Mouse (Mus musculus) kidney, embryonic 15.5 days (tissue): ENCODE measurements around the gene Ksr1. TPM values are rescaled to one million over a fixed set of nuclear protein-coding genes. Genes with fewer than 3 reads are reported as not detected.

Source experiments
- ATAC-seq: fragments of 200-750 bp; cut with Nextera tagmentation; replicated peaks from 2 replicates; pipeline ENCODE4 v1.8.0; 2017; ENCODE audit warnings: moderate TSS enrichment; ENCODE audit not compliant: low FRiP score
- H3K27ac ChIP-seq: fragments of 300-500 bp; sonication (generic); 2 replicates; pipeline ENCODE4 v1.5.1; 2015; ENCODE audit warnings: mild to moderate bottlenecking, inconsistent platforms
- H3K27me3 ChIP-seq: fragments of 300-500 bp; sonication (generic); 2 replicates; pipeline ENCODE4 v1.6.1; 2015; ENCODE audit warnings: inconsistent platforms
- H3K36me3 ChIP-seq: fragments of 300-500 bp; sonication (generic); 2 replicates; pipeline ENCODE4 v1.6.1; 2015; ENCODE audit warnings: inconsistent platforms
- H3K4me1 ChIP-seq: fragments of 300-500 bp; sonication (generic); 2 replicates; pipeline ENCODE4 v1.6.1; 2015; ENCODE audit warnings: inconsistent platforms
- H3K4me2 ChIP-seq: fragments of 300-500 bp; sonication (generic); 2 replicates; pipeline ENCODE4 v1.6.1; 2015; ENCODE audit warnings: moderate library complexity, mild to moderate bottlenecking, inconsistent platforms
- H3K4me3 ChIP-seq: fragments of 300-500 bp; sonication (generic); replicated peaks from 2 replicates; pipeline ENCODE4 v1.5.1; 2015; ENCODE audit warnings: mild to moderate bottlenecking, inconsistent platforms
- H3K9ac ChIP-seq: fragments of 300-500 bp; sonication (generic); 2 replicates; pipeline ENCODE4 v1.6.1; 2015; ENCODE audit warnings: mild to moderate bottlenecking, inconsistent platforms
- H3K9me3 ChIP-seq: fragments of 300-500 bp; sonication (generic); replicated peaks from 2 replicates; pipeline ENCODE4 v1.6.1; 2016; ENCODE audit warnings: inconsistent platforms
- WGBS: fragments of 180-500 bp; shearing (Covaris S2); methylation state at CpG from one replicate; pipeline ENCODE4 v1.1.7; 2015; ENCODE audit warnings: mixed read lengths; 5-methylcytosine and 5-hydroxymethylcytosine counted together
- polyA plus RNA-seq: library from polyadenylated mRNA; unstranded; fragments of >200 nt; fragmentation: Nextera tagmentation; extraction: Ambion mirVana; gene quantifications from 2 replicates; pipeline ENCODE4 v1.2.1, GENCODE M21; 2015

Gene Ksr1
- polyA plus RNA-seq, 1 experiment from 2014 or later: 3.3 TPM

DNA sequence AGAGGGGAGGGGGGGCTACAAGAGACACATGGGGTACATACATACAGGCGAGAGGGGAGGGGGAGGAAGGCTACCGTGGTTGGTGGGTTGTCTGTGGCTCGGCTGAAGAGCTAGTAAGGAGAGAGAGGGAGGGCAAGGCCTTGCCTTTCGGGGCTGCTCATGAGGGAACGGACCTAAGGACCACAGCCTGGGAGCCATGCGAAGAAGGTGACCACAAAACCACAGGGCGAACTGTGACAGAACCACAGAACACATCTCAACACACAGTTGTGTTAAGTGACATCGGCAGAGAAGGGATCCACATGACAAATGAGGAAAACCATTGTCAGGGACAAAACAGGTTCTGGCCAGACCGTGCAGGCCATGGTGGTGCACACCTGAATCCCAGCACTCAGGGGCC, 57.9 kb downstream of the Ksr1 start:
- no peak for ATAC-seq
- 84% methylated on average over 9 of the region's 9 CpGs for WGBS

DNA sequence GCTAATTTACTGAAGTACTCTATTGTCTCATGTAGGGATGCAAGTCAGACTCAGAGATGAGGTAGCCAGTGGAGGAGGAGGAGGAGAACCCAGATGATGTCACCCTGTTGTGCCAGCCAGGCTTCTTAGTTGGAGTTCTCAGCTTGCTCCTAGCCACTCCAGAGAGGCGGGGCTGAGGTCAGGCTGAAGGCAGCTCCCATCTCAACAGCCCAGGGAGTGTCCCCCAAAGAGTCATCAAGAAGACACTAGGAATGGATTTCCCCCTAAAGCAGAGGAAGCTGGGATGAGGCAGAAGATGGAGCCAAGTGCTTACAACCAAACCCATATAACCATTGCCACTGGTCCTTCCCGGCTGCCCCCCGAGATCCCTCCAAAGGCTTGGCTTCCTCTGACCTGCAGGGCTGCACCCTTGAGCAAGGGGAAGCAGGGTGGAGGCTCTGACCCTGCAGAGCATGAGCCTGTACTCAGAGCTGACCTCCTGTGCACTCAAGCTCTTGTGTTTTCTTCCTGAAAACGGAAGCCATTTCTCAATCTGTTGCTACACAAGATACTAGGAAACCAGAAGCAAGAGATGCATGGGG, 58.4 kb downstream of the Ksr1 start:
- Histone ChIP-seq H3K4me1 (peaks cover 30% of the 10 kb centered on the region), H3K4me3 (no peak overlapping the region), H3K9me3 (no peaks in the 10 kb centered on the region), H3K4me2 (no peak overlapping the region), H3K27ac (0 out of 2 replicates have a peak overlapping the region, but pooled peaks have one; percentile 22), H3K27me3 (no peaks in the 10 kb centered on the region), H3K36me3 (no peaks in the 10 kb centered on the region), H3K9ac (no peak overlapping the region)
- ATAC-seq: no peak
- WGBS: 71% methylated on average over 4 of the region's 4 CpGs

More for the DNA sequence above, 57.9 kb downstream of the Ksr1 start:
- H3K9me3 ChIP-seq: no peaks in the 10 kb centered on the region
- no peak overlapping the region for H3K4me2 ChIP-seq
- peaks cover 31% of the 10 kb centered on the region for H3K4me1 ChIP-seq
- 0 out of 2 replicates have a peak overlapping the region, but pooled peaks have one; percentile 22 for H3K27ac ChIP-seq
- H3K36me3 ChIP-seq: no peaks in the 10 kb centered on the region
- H3K4me3 ChIP-seq: no peak overlapping the region
- H3K27me3 ChIP-seq: no peaks in the 10 kb centered on the region
- H3K9ac ChIP-seq: no peak overlapping the region

DNA sequence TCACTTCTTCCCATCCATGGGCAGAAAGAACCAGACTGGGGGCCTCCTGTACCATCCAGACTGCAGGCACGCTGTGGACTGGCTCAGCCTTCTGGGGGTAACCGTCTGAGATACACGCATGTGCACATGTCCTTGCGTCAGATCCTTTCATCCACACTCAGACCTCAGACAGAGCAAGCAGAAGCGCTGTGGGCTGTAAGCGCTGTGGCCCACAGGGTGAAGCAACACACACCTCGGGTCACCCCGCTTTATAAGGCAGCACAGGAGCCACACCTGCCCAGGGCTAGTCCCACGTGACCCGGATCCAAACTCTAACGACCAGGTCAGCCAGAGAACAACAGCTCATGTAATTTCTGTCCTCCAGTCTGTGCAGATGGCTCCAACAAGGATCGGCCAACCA, 59.4 kb downstream of the Ksr1 start:
- Histone ChIP-seq H3K4me2 (no peak overlapping the region), H3K9ac (no peak overlapping the region), H3K36me3 (no peaks in the 10 kb centered on the region), H3K27me3 (no peaks in the 10 kb centered on the region), H3K9me3 (no peaks in the 10 kb centered on the region), H3K27ac (no peak overlapping the region), H3K4me1 (peaks cover 39% of the 10 kb centered on the region), H3K4me3 (no peak overlapping the region)
- WGBS: 84% methylated on average over 12 of the region's 12 CpGs
- no peak for ATAC-seq

DNA sequence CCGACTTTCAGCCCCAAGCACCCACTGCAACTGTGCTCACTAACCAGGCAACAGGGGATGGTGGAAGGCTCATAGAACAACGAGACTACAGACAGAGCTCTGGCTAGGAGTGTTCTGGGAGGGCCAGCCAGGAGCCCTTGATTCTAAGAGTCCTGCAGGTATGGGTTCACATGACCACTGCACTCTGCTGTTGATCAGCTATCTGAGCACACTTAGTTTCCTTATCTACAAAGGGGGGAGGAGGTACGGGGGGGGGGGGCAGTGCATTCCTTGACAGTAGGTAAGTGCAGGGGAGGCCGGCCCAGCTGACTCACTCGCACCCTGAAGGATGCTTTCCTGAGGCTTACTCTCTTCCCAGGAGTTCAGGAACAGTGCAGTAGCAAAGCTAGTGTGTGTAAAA, 61.1 kb downstream of the Ksr1 start:
- H3K27me3 ChIP-seq: no peaks in the 10 kb centered on the region
- ATAC-seq: no peak
- H3K4me3 ChIP-seq: no peak overlapping the region
- no peak overlapping the region for H3K4me2 ChIP-seq
- H3K4me1 ChIP-seq: peaks cover 52% of the 10 kb centered on the region
- no peak overlapping the region for H3K27ac ChIP-seq
- WGBS: 51% methylated on average over 5 of the region's 5 CpGs
- no peak overlapping the region for H3K9ac ChIP-seq
- H3K9me3 ChIP-seq: no peaks in the 10 kb centered on the region
- no peaks in the 10 kb centered on the region for H3K36me3 ChIP-seq

DNA sequence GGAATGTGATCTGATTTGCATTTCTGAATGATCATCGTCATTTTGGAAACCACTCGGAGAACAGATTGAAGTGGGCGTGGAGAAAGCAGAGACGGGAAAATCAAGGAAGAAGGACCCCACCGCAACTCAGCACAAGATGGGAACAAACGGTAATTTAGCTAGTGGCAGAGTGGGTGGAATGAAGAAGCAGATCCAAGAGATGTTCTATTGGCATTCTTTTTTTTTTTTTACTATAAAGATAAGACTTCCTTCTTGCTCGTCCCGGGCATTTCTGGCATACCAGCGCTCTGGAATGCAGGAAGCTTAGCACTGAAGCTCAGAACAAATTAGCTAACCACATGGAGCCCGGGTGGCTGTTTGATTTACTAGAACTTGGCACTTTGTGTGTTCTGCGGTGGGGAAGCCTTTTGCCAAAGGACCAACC, 63.2 kb downstream of the Ksr1 start:
- 62% methylated on average over 11 of the region's 11 CpGs for WGBS
- Histone ChIP-seq H3K27ac (peak overlapping the region; percentile 51), H3K4me1 (peaks cover 37% of the 10 kb centered on the region), H3K9me3 (no peaks in the 10 kb centered on the region), H3K36me3 (no peaks in the 10 kb centered on the region), H3K27me3 (no peaks in the 10 kb centered on the region), H3K4me2 (no peak overlapping the region), H3K4me3 (no peak overlapping the region), H3K9ac (no peak overlapping the region)
- no peak for ATAC-seq

DNA sequence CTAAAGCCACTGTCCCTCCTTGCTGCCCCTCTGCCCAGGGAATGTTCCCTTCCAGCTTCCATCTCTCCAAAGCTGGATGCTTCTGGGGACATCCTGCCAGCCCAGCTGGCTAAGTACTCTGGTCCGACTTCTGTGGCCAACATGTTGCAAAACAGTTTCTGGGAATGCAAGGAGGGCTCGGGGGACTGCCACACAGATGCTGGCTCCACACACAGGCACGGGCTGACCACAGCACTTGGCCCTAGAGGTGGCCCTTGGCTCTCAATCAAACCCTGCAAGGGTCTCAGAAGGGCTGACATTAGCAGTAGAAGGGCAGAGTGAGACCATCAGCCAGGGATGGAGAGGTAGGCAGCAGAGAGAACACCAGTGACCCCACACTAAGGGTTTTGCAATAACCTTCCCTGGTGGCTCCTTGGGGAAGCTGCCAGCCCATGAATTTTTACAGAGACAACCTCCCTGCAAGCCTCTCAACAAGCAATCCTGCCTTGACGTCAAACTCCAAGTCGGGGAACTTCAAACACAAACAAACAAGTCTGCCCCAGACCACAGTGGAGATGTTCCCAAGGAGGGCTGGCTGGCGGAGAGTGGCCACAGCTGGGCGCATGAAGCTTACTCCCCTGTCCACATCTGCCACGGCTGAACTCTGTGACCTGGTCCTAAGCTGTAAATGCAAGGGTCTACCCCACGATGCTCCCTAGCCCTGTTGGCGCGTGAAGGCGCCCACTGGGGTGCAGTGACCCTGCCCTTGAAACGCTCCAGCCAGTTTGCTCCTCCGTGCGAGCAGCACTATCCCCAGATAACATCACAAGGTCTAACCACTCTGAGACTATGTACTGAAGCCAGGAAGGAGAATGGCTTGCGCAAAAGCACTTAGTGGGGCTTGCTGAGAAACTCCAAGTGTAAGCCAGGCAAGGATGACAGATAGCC, 65.0 kb downstream of the Ksr1 start:
- H3K36me3 ChIP-seq: no peaks in the 10 kb centered on the region
- WGBS: 46% methylated on average over 16 of the region's 16 CpGs
- no peaks in the 10 kb centered on the region for H3K9me3 ChIP-seq
- 0 out of 2 replicates have a peak, but pooled peaks have one; percentile 12 for ATAC-seq
- H3K4me1 ChIP-seq: peaks cover 37% of the 10 kb centered on the region
- H3K4me2 ChIP-seq: no peak overlapping the region
- no peaks in the 10 kb centered on the region for H3K27me3 ChIP-seq
- no peak overlapping the region for H3K4me3 ChIP-seq
- H3K9ac ChIP-seq: no peak overlapping the region
- peak overlapping the region; percentile 61; the same call in 1 of the 2 replicates for H3K27ac ChIP-seq

DNA sequence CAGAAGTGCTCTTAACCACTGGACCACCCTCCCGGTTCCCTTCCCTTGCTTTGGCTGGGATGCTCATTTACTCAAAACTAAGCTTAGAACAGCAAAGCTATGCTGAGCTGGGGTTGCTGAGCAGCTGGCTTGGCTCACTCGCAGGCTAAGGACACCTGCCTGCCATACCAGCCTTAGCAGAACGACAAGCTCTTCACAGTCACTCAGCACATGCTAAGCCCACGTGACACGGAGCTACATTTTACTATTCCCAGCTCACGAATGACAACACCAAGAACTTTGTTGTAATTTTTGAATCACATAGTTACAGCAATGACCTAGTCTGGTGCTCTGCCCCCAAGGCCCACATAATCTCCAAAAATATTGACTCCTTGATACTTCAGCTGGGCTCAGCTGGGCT, 66.1 kb downstream of the Ksr1 start:
- Histone ChIP-seq H3K4me1 (peaks cover 37% of the 10 kb centered on the region), H3K27ac (no peak overlapping the region), H3K9ac (no peak overlapping the region), H3K9me3 (no peaks in the 10 kb centered on the region), H3K36me3 (no peaks in the 10 kb centered on the region), H3K27me3 (no peaks in the 10 kb centered on the region), H3K4me3 (no peak overlapping the region), H3K4me2 (no peak overlapping the region)
- ATAC-seq: no peak
- WGBS: 82% methylated on average over 6 of the region's 6 CpGs

DNA sequence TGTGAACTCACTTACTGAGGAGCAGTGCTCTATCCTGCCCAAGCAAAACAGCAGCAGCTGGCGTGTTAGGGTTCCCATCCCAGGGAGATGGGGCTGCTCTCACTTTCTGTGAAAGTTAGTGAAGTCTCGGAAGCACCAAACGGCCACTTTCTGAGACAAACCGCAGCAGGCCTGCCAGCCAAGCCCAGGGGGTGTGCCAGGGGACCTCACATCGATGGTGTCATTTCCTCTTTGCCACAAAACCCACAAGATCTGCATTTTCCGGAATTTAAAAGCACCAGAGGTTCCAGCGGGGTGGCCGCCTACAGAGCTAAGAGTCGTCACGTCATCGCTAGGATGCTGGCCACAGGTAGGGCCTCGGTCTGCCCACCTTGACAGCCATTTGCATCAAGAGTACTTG, 69.7 kb downstream of the Ksr1 start:
- Histone ChIP-seq H3K4me1 (peaks cover 19% of the 10 kb centered on the region), H3K4me2 (no peak overlapping the region), H3K27me3 (no peaks in the 10 kb centered on the region), H3K36me3 (peaks cover 5% of the 10 kb centered on the region; the same call in 1 of the 2 replicates), H3K9ac (no peak overlapping the region), H3K4me3 (no peak overlapping the region), H3K9me3 (no peaks in the 10 kb centered on the region), H3K27ac (no peak overlapping the region)
- no peak for ATAC-seq
- WGBS: 81% methylated on average over 12 of the region's 12 CpGs

DNA sequence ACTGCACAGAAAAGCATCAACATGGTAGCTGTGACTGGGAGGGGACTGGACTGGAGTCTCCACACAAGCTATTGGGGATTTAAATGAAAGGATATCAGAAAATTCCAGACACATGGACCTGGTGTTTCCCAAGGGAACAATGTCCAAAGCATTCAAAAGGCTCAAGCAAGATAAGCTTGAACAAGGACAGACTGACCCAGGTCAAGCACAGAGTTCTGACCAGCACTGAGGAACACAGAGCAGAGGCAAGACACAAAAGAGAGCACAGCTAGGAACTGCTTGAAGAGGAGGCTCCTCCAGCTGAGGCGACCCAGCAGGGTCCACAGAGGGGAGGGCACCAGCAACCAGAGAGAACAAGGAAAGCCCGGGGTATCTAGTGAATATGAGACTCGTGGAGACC, 71.2 kb downstream of the Ksr1 start:
- no peaks in the 10 kb centered on the region for H3K9me3 ChIP-seq
- peaks cover 12% of the 10 kb centered on the region; the same call in 1 of the 2 replicates for H3K4me1 ChIP-seq
- H3K27ac ChIP-seq: no peak overlapping the region
- H3K4me2 ChIP-seq: no peak overlapping the region
- H3K27me3 ChIP-seq: no peaks in the 10 kb centered on the region
- ATAC-seq: no peak
- no peak overlapping the region for H3K9ac ChIP-seq
- H3K36me3 ChIP-seq: peaks cover 5% of the 10 kb centered on the region; the same call in 1 of the 2 replicates
- WGBS: 76% methylated on average over 3 of the region's 3 CpGs
- H3K4me3 ChIP-seq: no peak overlapping the region

DNA sequence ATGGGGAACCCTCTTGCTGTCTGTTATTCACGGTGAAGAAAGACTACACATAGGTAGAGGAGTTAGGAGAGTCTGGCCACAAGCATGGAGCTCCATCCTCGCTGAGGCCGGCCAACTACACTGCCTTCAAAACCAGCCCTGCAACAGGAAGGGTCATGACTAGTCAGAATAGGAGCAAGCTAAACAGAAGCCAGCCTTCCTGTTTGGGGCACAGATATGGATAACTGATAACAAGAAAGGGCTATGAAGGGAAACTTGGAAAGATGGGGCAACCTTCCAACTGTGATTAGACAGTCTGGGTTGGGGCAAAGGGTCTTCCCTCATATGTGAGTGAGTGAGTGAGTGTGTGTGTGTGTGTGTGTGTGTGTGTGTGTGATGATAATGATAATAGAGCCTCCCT, 71.6 kb downstream of the Ksr1 start:
- Histone ChIP-seq H3K27me3 (no peaks in the 10 kb centered on the region), H3K4me1 (peaks cover 16% of the 10 kb centered on the region; the same call in 1 of the 2 replicates), H3K4me2 (no peak overlapping the region), H3K4me3 (no peak overlapping the region), H3K9ac (no peak overlapping the region), H3K36me3 (peaks cover 5% of the 10 kb centered on the region; the same call in 1 of the 2 replicates), H3K27ac (no peak overlapping the region), H3K9me3 (no peaks in the 10 kb centered on the region)
- no peak for ATAC-seq
- 91% methylated on average over 3 of the region's 3 CpGs for WGBS

DNA sequence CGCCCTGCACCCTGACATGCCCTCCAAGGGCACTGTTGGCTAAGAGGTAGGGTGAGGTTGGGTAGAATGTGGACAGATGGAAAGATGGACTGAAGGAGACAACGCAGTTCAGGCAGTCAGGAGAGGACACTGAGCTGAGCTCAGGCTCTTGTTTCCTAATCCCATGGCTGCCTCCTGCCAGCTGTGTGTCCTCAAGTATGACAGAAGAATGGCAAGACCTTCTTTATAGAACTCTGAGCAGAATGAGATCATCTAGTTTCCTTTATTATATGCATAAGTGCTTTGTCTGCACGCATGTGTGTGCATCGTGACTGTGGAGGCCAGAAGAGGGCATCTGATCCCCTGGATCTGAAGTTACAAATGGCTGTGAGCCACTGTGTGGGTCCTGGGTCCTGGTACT, 72.6 kb downstream of the Ksr1 start:
- 77% methylated on average over 4 of the region's 4 CpGs for WGBS
- no peak for ATAC-seq

DNA sequence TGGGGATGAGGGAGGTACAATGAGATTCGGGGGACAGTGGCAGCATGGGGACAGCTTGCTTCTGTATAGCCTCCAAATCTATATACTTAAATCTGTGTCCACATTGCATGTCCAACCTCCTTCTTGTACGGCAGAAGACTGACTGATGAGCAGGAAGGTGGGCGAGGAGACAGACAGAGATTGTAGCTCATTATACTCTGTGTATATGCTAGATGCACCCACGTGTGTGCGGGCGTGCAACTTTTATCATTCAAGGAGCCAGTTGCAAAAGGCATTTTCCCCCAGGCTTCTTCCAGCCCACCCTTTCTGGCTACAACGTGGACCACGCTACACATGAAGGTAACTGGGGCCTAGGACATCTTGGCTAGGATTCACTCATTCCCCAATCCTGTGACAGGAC, 74.1 kb downstream of the Ksr1 start:
- Histone ChIP-seq H3K36me3 (peaks cover 5% of the 10 kb centered on the region; the same call in 1 of the 2 replicates), H3K9ac (no peak overlapping the region), H3K27ac (no peak overlapping the region), H3K4me3 (no peak overlapping the region), H3K4me1 (peaks cover 13% of the 10 kb centered on the region; the same call in 1 of the 2 replicates), H3K27me3 (no peaks in the 10 kb centered on the region), H3K4me2 (no peak overlapping the region), H3K9me3 (no peaks in the 10 kb centered on the region)
- ATAC-seq: no peak
- 89% methylated on average over 8 of the region's 8 CpGs for WGBS

More for the DNA sequence above, 72.6 kb downstream of the Ksr1 start:
- no peak overlapping the region for H3K9ac ChIP-seq
- H3K4me2 ChIP-seq: no peak overlapping the region
- H3K4me1 ChIP-seq: peaks cover 17% of the 10 kb centered on the region; the same call in 1 of the 2 replicates
- H3K36me3 ChIP-seq: peaks cover 5% of the 10 kb centered on the region; the same call in 1 of the 2 replicates
- no peaks in the 10 kb centered on the region for H3K27me3 ChIP-seq
- no peak overlapping the region for H3K4me3 ChIP-seq
- H3K27ac ChIP-seq: no peak overlapping the region
- no peaks in the 10 kb centered on the region for H3K9me3 ChIP-seq
